Mouse (Mus musculus): ENCODE data around the gene Plin3.

GRCm38 (mm10) chr17:56229943-56230342 is 62.7 kb downstream of the Plin3 start:
- TF ChIP-seq CTCF (IDR thresholded peaks at IDR 0.05; ENCODE audit: low read depth, low read length) (no peak), POLR2A (IDR thresholded peaks at IDR 0.05; ENCODE audit: extremely low read depth, insufficient read depth, low read length) (no peak)
